Mouse (Mus musculus): ENCODE data around the gene Sec14l1. TPM values are rescaled to one million over a fixed set of nuclear protein-coding genes. Genes with fewer than 3 reads are reported as not detected.

Sec14l1 gene
- polyA plus RNA-seq, 1 experiment from 2014 or later, result 57.6 TPM

GRCm38 (mm10) chr11:117115346-117116219 lies 615 bp downstream of the Sec14l1 start:
- peak; percentile 83 for ATAC-seq (ENCODE audit: low read depth)
- Histone ChIP-seq H3K36me3 (peaks cover 15% of the 10 kb centered on the region), H3K27ac (replicated peaks) (peak overlapping the region; percentile 98), H3K4me3 (peak overlapping the region; percentile 89), H3K4me1 (replicated peaks) (peaks cover 60% of the 10 kb centered on the region), H3K9ac (peak overlapping the region; percentile 95), H3K4me2 (peak overlapping the region; percentile 70), H3K9me3 (no peaks in the 10 kb centered on the region), H3K27me3 (no peaks in the 10 kb centered on the region)
- under 1% methylated on average over 53 of the region's 54 CpGs for WGBS

GRCm38 (mm10) chr11:117116350-117117303 lies 1.7 kb downstream of the Sec14l1 start:
- no peak for ATAC-seq (ENCODE audit: low read depth)

GRCm38 (mm10) chr11:117117321-117117720 lies 2.4 kb downstream of the Sec14l1 start:
- Histone ChIP-seq H3K27me3 (no peaks in the 10 kb centered on the region), H3K9me3 (no peaks in the 10 kb centered on the region), H3K9ac (peak overlapping the region; percentile 95; the same call in 1 of the 2 replicates), H3K36me3 (peaks cover 15% of the 10 kb centered on the region), H3K4me2 (peak overlapping the region; percentile 70), H3K4me1 (replicated peaks) (peaks cover 77% of the 10 kb centered on the region), H3K4me3 (peak overlapping the region; percentile 89), H3K27ac (replicated peaks) (no peak overlapping the region)
- WGBS, result 42% methylated on average over 18 of the region's 18 CpGs
- no peak for ATAC-seq (ENCODE audit: low read depth)

More at GRCm38 (mm10) chr11:117116350-117117303, 1.7 kb downstream of the Sec14l1 start:
- peak overlapping the region; percentile 70 for H3K4me2 ChIP-seq
- peak overlapping the region; percentile 89 for H3K4me3 ChIP-seq
- H3K4me1 ChIP-seq (replicated peaks), result peaks cover 71% of the 10 kb centered on the region
- peak overlapping the region; percentile 95 for H3K9ac ChIP-seq
- no peak overlapping the region for H3K27ac ChIP-seq (replicated peaks)
- no peaks in the 10 kb centered on the region for H3K9me3 ChIP-seq
- 40% methylated on average over 18 of the region's 18 CpGs for WGBS
- H3K27me3 ChIP-seq, result no peaks in the 10 kb centered on the region
- H3K36me3 ChIP-seq, result peaks cover 15% of the 10 kb centered on the region

GRCm38 (mm10) chr11:117117791-117118190 lies 2.8 kb downstream of the Sec14l1 start:
- Histone ChIP-seq H3K4me1 (replicated peaks) (peaks cover 79% of the 10 kb centered on the region), H3K4me3 (no peak overlapping the region), H3K36me3 (peaks cover 15% of the 10 kb centered on the region), H3K27me3 (no peaks in the 10 kb centered on the region), H3K4me2 (peak overlapping the region; percentile 70; the same call in 1 of the 2 replicates), H3K27ac (replicated peaks) (no peak overlapping the region), H3K9ac (peak overlapping the region; percentile 49), H3K9me3 (no peaks in the 10 kb centered on the region)
- ATAC-seq (ENCODE audit: low read depth), result no peak
- WGBS, result 88% methylated on average over 7 of the region's 7 CpGs

DNA sequence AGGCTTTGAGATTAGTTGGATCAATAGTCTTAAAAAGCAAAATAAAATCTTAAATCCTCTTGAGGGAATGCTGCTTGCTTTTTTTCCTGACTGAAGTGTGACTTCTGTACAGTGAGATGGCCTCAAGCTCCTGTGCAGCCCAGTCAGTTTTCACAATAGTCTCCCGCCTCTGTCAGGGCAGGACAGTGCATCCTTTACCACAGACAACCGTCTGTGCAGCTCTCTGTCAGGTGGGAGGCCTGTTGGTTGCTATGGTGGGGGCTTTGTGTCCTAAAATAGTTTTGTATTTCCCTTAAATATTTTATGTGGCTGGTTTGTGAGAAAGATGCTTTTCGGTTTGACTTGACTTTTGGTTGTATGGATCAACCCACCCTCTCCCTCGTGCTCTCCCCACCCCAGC lies 3.3 kb downstream of the Sec14l1 start:
- peak overlapping the region; percentile 15; the same call in 1 of the 2 replicates for H3K27ac ChIP-seq (replicated peaks)
- peaks cover 15% of the 10 kb centered on the region for H3K36me3 ChIP-seq
- H3K27me3 ChIP-seq, result no peaks in the 10 kb centered on the region
- H3K9me3 ChIP-seq, result no peaks in the 10 kb centered on the region
- no peak overlapping the region for H3K4me3 ChIP-seq
- peaks cover 80% of the 10 kb centered on the region for H3K4me1 ChIP-seq (replicated peaks)
- peak overlapping the region; percentile 49 for H3K9ac ChIP-seq
- no peak for ATAC-seq (ENCODE audit: low read depth)
- 58% methylated on average over 4 of the region's 4 CpGs for WGBS
- H3K4me2 ChIP-seq, result peak overlapping the region; percentile 26; the same call in 1 of the 2 replicates

DNA sequence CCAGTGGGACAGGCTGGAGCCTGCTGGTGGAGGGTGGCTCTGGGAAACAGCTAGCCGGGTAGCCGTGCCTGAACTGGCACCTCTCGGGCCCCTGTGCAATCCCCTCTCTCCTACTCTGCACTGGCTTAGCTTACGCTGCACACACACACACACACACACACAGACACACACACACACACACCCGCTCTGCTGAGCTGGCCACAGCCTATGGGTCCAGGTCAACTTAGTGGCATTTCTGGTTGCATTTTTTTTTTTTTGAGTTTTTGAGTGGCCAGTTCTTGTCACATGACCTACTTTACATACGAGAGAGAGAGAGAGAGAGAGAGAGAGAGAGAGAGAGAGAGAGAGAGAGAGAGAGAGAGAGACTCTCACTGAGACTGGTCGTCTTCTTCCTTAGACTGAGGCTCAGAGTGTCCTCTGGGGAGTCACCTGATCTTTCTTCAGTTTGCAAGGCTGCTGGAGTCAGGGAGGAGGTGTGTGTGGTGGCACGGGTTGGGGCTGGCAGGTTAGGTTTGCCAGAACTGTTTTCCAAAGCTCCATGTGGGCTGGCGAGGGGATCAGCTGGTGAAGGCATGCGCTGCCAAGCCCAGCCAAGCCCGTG lies 3.9 kb downstream of the Sec14l1 start:
- H3K27ac ChIP-seq (replicated peaks), result peak overlapping the region; percentile 15
- H3K9me3 ChIP-seq, result no peaks in the 10 kb centered on the region
- H3K4me3 ChIP-seq, result 0 out of 2 replicates have a peak overlapping the region, but pooled peaks have one; percentile 0
- H3K4me2 ChIP-seq, result peak overlapping the region; percentile 26; the same call in 1 of the 2 replicates
- no peaks in the 10 kb centered on the region for H3K27me3 ChIP-seq
- ATAC-seq (ENCODE audit: low read depth), result no peak
- peak overlapping the region; percentile 49 for H3K9ac ChIP-seq
- 42% methylated on average over 11 of the region's 11 CpGs for WGBS
- peaks cover 85% of the 10 kb centered on the region for H3K4me1 ChIP-seq (replicated peaks)
- peaks cover 15% of the 10 kb centered on the region for H3K36me3 ChIP-seq

DNA sequence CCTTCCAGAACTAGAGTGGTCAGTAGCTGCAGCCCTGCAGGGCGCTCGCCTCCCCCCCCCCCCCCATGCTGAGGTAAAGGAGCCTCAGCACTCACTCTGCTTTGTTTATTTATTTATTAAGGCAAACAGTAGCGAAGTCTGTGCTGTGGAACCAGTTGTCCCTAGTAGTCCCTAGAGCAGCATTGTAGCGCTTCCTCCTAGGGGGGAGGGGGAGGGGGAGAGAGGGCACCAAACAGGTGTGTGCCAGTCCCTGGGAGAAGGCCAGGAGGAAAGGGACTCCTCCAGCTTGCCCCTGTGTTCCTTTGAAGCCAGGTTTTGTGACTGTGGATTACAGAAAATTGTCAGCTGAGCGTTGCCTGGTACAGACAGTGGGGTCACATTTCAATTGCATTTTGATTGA lies 4.8 kb downstream of the Sec14l1 start:
- no peak overlapping the region for H3K27ac ChIP-seq (replicated peaks)
- H3K4me3 ChIP-seq, result no peak overlapping the region
- H3K9me3 ChIP-seq, result no peaks in the 10 kb centered on the region
- no peaks in the 10 kb centered on the region for H3K27me3 ChIP-seq
- peaks cover 15% of the 10 kb centered on the region for H3K36me3 ChIP-seq
- no peak overlapping the region; the same call in 1 of the 2 replicates for H3K4me2 ChIP-seq
- no peak for ATAC-seq (ENCODE audit: low read depth)
- no peak overlapping the region; the same call in 1 of the 2 replicates for H3K9ac ChIP-seq
- WGBS, result 35% methylated on average over 5 of the region's 5 CpGs
- peaks cover 83% of the 10 kb centered on the region for H3K4me1 ChIP-seq (replicated peaks)

- H3K27ac ChIP-seq (replicated peaks), result peak overlapping the region; percentile 72
- H3K4me1 ChIP-seq (replicated peaks), result peaks cover 83% of the 10 kb centered on the region
- no peaks in the 10 kb centered on the region for H3K27me3 ChIP-seq
- H3K4me2 ChIP-seq, result peak overlapping the region; percentile 24
- peaks cover 20% of the 10 kb centered on the region for H3K36me3 ChIP-seq
- ATAC-seq (ENCODE audit: low read depth), result no peak
- no peak overlapping the region for H3K4me3 ChIP-seq
- peak overlapping the region; percentile 48 for H3K9ac ChIP-seq
- 53% methylated on average over 20 of the region's 20 CpGs for WGBS
- H3K9me3 ChIP-seq, result no peaks in the 10 kb centered on the region
These were observed 5.6 kb downstream of the Sec14l1 start for GRCm38 (mm10) chr11:117120285-117121163.

DNA sequence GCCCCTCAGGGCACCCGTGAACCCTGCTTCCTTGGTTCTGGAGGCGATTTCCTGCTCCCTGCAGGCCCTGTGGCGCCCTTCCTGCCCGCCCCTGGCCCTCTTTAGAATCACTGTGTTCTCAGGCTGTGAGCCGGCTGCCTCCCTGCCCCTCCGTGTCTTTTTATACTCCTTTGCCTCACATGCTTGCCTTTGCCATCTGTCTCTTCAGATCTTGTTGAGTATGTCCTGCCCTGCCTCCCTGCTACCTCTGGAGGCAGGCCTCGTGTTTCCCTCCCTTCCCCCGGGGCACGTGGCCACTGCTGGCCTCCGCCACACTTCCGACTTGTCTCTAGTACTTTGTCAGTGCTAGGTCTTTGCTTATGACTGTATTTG lies 6.2 kb downstream of the Sec14l1 start:
- H3K4me2 ChIP-seq, result peak overlapping the region; percentile 24; the same call in 1 of the 2 replicates
- peak overlapping the region; percentile 48 for H3K9ac ChIP-seq
- no peak for ATAC-seq (ENCODE audit: low read depth)
- WGBS, result 28% methylated on average over 11 of the region's 11 CpGs
- no peaks in the 10 kb centered on the region for H3K9me3 ChIP-seq
- peaks cover 79% of the 10 kb centered on the region for H3K4me1 ChIP-seq (replicated peaks)
- peaks cover 21% of the 10 kb centered on the region for H3K36me3 ChIP-seq
- no peak overlapping the region for H3K4me3 ChIP-seq
- no peaks in the 10 kb centered on the region for H3K27me3 ChIP-seq
- H3K27ac ChIP-seq (replicated peaks), result peak overlapping the region; percentile 72

DNA sequence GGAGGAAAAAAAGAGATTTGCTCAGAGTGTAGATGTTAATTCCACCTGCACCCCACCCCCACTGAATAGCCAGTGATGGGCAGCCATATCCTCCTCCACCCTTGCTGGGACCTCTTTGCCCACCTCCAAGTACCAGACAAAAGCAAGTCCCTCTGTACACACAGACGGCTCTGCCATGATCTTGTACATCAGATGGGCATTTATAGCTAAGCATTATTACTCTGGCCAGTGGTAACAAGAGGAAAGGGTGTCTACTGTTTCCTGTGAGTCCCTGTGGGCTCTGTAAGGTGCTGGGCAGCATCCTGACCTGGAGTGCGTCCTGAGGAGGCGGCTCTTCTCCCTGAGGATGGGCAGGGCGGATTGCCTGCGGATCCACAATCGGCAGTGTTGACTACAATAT lies 7.0 kb downstream of the Sec14l1 start:
- ATAC-seq (ENCODE audit: low read depth), result no peak
- 86% methylated on average over 6 of the region's 6 CpGs for WGBS
- H3K4me2 ChIP-seq, result no peak overlapping the region
- H3K9me3 ChIP-seq, result no peaks in the 10 kb centered on the region
- H3K4me1 ChIP-seq (replicated peaks), result peaks cover 71% of the 10 kb centered on the region
- H3K9ac ChIP-seq, result no peak overlapping the region
- no peak overlapping the region for H3K4me3 ChIP-seq
- H3K27me3 ChIP-seq, result no peaks in the 10 kb centered on the region
- H3K36me3 ChIP-seq, result peaks cover 21% of the 10 kb centered on the region
- H3K27ac ChIP-seq (replicated peaks), result no peak overlapping the region
